ENCODE assay signal across 8 mouse cellular contexts in the genomic region with DNA sequence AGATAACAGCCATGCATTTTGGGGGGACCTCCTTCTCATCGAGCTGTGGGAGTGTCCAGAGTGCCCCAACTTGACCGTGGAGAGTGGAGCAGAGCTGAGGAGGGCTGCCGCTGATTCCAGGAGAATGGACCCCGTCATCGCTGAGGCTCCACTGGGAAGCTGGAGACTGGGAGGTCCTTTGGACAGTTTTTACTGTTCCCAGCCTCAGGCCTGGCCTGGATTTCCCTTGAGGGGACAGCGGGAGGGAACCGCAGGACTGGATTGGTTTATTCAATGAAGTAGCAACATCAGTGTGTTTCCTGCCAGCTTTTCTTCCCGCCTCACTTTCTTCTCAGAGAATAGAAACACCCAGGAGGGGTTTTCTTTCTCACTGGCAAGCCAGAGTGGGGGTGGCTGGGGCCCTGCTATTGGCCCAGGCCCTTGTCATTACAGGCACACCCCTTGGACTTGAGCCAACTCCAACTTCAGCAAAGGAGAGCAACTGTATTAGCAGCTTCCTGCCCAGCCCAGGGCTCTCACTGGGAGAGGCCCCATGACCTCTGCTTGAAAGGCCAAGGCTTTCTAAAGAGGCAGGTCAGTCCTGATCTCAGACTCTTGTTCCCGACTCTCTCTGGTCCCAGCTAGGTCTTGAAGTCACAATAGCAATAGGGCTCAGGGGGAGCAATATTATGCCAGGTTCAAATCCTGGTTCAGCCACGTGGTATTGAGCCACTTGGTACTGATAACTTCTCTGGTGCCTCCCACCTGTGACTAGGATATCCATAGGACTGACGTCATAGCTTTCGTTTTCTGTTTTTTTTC. TPM values are rescaled to one million over a fixed set of nuclear protein-coding genes. Genes with fewer than 3 reads are reported as not detected.
DNase-seq lines count a peak whose midpoint lies in the region; ATAC-seq and TF ChIP-seq lines count a peak whose summit lies in the region.

No protein-coding gene starts in this region.

- H3K79me2 ChIP-seq in heart, adult 2 months (replicated peaks; ENCODE audit: control insufficient read depth, insufficient read depth, low read length) = no peaks in the 10 kb centered on the region

- TF ChIP-seq CTCF in heart, adult 2 months (IDR thresholded peaks at IDR 0.05) = no peak
- no peak for TF ChIP-seq CTCF in kidney, adult 2 months (conservative IDR thresholded peaks at IDR 0.05; ENCODE audit: insufficient read depth, insufficient read length, low read depth, low read length)

- no peak for TF ChIP-seq POLR2A in heart, adult 2 months (IDR thresholded peaks at IDR 0.05; ENCODE audit: insufficient read depth, low read depth, low read length)
- TF ChIP-seq POLR2A in kidney, adult 2 months (IDR thresholded peaks at IDR 0.05; ENCODE audit: low read depth, low read length) = no peak

- peak; percentile 96 for DNase-seq in 3T3-L1 (ENCODE audit: low read depth, low spot score)
- peak; percentile 36 to 55 for DNase-seq in adrenal gland, adult 18-20 months (ENCODE audit: low spot score in 2 of 2)
- DNase-seq in embryonic facial prominence, embryonic 11.5 days (ENCODE audit: low spot score) = peak; percentile 92
- peak; percentile 84 to 91 for DNase-seq in heart, adult 2 months
- peak; percentile 95 for DNase-seq in kidney, adult 2 months
- peak; percentile 74 for DNase-seq in limb, embryonic 10.5 days (ENCODE audit: low spot score)
- peak; percentile 75 for DNase-seq in midbrain, embryonic 10.5 days (ENCODE audit: low spot score)
- DNase-seq in right cerebral cortex, postnatal 4 days = peak; percentile 65

- no peaks in the 10 kb centered on the region for H3K36me3 ChIP-seq in embryonic facial prominence, embryonic 11.5 days (replicated peaks; ENCODE audit: control insufficient read depth, insufficient read depth, low read depth, low read length)
- H3K36me3 ChIP-seq in heart, adult 2 months (ENCODE audit: control insufficient read depth, insufficient read depth, low read length) = no peaks in the 10 kb centered on the region
- no peaks in the 10 kb centered on the region for H3K36me3 ChIP-seq in kidney, adult 2 months (ENCODE audit: control insufficient read depth, insufficient read depth, low read length)
- no peaks in the 10 kb centered on the region for H3K36me3 ChIP-seq in limb, embryonic 10.5 days
- H3K36me3 ChIP-seq in midbrain, embryonic 10.5 days = no peaks in the 10 kb centered on the region

- H3K4me2 ChIP-seq in embryonic facial prominence, embryonic 11.5 days (ENCODE audit: low read depth, low read length) = 0 out of 2 replicates have a peak overlapping the region, but pooled peaks have one; percentile 2

- H3K4me3 ChIP-seq in embryonic facial prominence, embryonic 11.5 days (ENCODE audit: low read depth, low read length) = no peak overlapping the region
- H3K4me3 ChIP-seq in heart, adult 2 months = 0 out of 2 replicates have a peak overlapping the region, but pooled peaks have one; percentile 5
- no peak overlapping the region for H3K4me3 ChIP-seq in kidney, adult 2 months (ENCODE audit: insufficient read depth, low read depth, low read length)
- H3K4me3 ChIP-seq in limb, embryonic 10.5 days = peak overlapping the region; percentile 1; the same call in 1 of the 2 replicates
- peak overlapping the region; percentile 14 for H3K4me3 ChIP-seq in midbrain, embryonic 10.5 days

- no peaks in the 10 kb centered on the region for H3K27me3 ChIP-seq in embryonic facial prominence, embryonic 11.5 days (ENCODE audit: control insufficient read depth, insufficient read depth, low read length)
- H3K27me3 ChIP-seq in heart, adult 2 months (ENCODE audit: control insufficient read depth, insufficient read depth, low read length) = no peaks in the 10 kb centered on the region
- no peaks in the 10 kb centered on the region for H3K27me3 ChIP-seq in kidney, adult 2 months (replicated peaks; ENCODE audit: control insufficient read depth, insufficient read depth, low read length)
- peaks cover 9% of the 10 kb centered on the region for H3K27me3 ChIP-seq in limb, embryonic 10.5 days (ENCODE audit: low read depth, poor library complexity, severe bottlenecking)
- peaks cover 9% of the 10 kb centered on the region for H3K27me3 ChIP-seq in midbrain, embryonic 10.5 days (ENCODE audit: low read depth, poor library complexity, severe bottlenecking)

- peak; percentile 92 for ATAC-seq in embryonic facial prominence, embryonic 11.5 days (replicated peaks; ENCODE audit: insufficient number of reproducible peaks, low FRiP score, low TSS enrichment, low read depth)

- 12% methylated on average over 12 of the region's 12 CpGs for WGBS in embryonic facial prominence, embryonic 11.5 days
- 4% methylated on average over 12 of the region's 12 CpGs for WGBS in heart, adult 2 months
- WGBS in kidney, adult 2 months = 15% methylated on average over 12 of the region's 12 CpGs
- WGBS in limb, embryonic 10.5 days = 31% methylated on average over 12 of the region's 12 CpGs
- 26% methylated on average over 12 of the region's 12 CpGs for WGBS in midbrain, embryonic 10.5 days

- peak overlapping the region; percentile 57 for H3K27ac ChIP-seq in embryonic facial prominence, embryonic 11.5 days (replicated peaks; ENCODE audit: low read depth, low read length)
- H3K27ac ChIP-seq in heart, adult 2 months = peak overlapping the region; percentile 69
- peak overlapping the region; percentile 52 for H3K27ac ChIP-seq in kidney, adult 2 months (ENCODE audit: insufficient read depth, low read depth, low read length)
- peak overlapping the region; percentile 86 for H3K27ac ChIP-seq in limb, embryonic 10.5 days
- peak overlapping the region; percentile 82 for H3K27ac ChIP-seq in midbrain, embryonic 10.5 days (replicated peaks)

- intact Hi-C loops in heart, adult 2 months (cut with DNase I) = loop anchor here (5.0 kb wide), 1 partner anchor 40 kb away; no protein-coding TSS in a partner anchor

- H3K9me3 ChIP-seq in embryonic facial prominence, embryonic 11.5 days (replicated peaks; ENCODE audit: control insufficient read depth, low read length) = no peaks in the 10 kb centered on the region
- no peaks in the 10 kb centered on the region for H3K9me3 ChIP-seq in limb, embryonic 10.5 days (replicated peaks)
- no peaks in the 10 kb centered on the region for H3K9me3 ChIP-seq in midbrain, embryonic 10.5 days (replicated peaks)

- TF ChIP-seq EP300 in heart, adult 2 months (IDR thresholded peaks at IDR 0.05; ENCODE audit: insufficient read depth, low read depth, low read length) = peak; percentile 7; the same call in 1 of the 2 replicates

- H3K9ac ChIP-seq in embryonic facial prominence, embryonic 11.5 days (replicated peaks; ENCODE audit: low read length) = peak overlapping the region; percentile 5
- H3K9ac ChIP-seq in heart, adult 2 months (ENCODE audit: low read depth, low read length) = no peak overlapping the region

- H3K4me1 ChIP-seq in embryonic facial prominence, embryonic 11.5 days (ENCODE audit: control insufficient read depth, insufficient read depth, low read length) = 0 out of 2 replicates have a peak, but pooled peaks cover 4% of the 10 kb centered on the region
- peaks cover 17% of the 10 kb centered on the region for H3K4me1 ChIP-seq in heart, adult 2 months (ENCODE audit: control insufficient read depth, insufficient read depth, low read length)
- no peaks in the 10 kb centered on the region for H3K4me1 ChIP-seq in kidney, adult 2 months (ENCODE audit: control insufficient read depth, insufficient read depth, low read length)
- peaks cover 56% of the 10 kb centered on the region for H3K4me1 ChIP-seq in limb, embryonic 10.5 days
- peaks cover 52% of the 10 kb centered on the region for H3K4me1 ChIP-seq in midbrain, embryonic 10.5 days

RNA-seq across cellular contexts. Expression of a gene that starts 33.3 kb away (rescaled TPM):
- total RNA-seq in adrenal gland, adult 18-20 months (2021) = not detected
- polyA plus RNA-seq in embryonic facial prominence, embryonic 11.5 days (2014; fragmentation: Nextera tagmentation; extraction: Ambion mirVana) = 0.61 TPM in 1 of 2 replicates, not detected in the other
- total RNA-seq in heart, adult 2 months (2021) = under 1 TPM in 1 of 2 experiments, not detected in 1; 0.66 TPM
- polyA plus RNA-seq in heart, adult 2 months (2012; rRNA removed) = 0.88 TPM in 1 of 2 replicates, not detected in the other
- polyA plus RNA-seq in kidney, adult 2 months (2012; rRNA removed) = not detected in 2 replicates
- 0.33 TPM in 1 of 2 replicates, not detected in the other for polyA plus RNA-seq in limb, embryonic 10.5 days (2016; fragmentation: Nextera tagmentation; extraction: Ambion mirVana)
- 0.48 and 0.58 TPM in 2 replicates for polyA plus RNA-seq in midbrain, embryonic 10.5 days (2016; fragmentation: Nextera tagmentation; extraction: Ambion mirVana)

Comparison
In these comparisons a context has a peak if more than half of its experiments do, and no peak if none do; other contexts are left out.
1. DNase-seq: peak in every context shown above with its lines; median percentile 96 in 3T3-L1; 95 in kidney, adult 2 months; 92 in embryonic facial prominence, embryonic 11.5 days; 88 in heart, adult 2 months; 75 in midbrain, embryonic 10.5 days; 74 in limb, embryonic 10.5 days; 65 in right cerebral cortex, postnatal 4 days; 46 in adrenal gland, adult 18-20 months.
2. H3K4me3 ChIP-seq: peak in heart, adult 2 months (single experiment), limb, embryonic 10.5 days (single experiment) and midbrain, embryonic 10.5 days (single experiment); none in embryonic facial prominence, embryonic 11.5 days (single experiment) and kidney, adult 2 months (single experiment).
3. Peak in every context shown above with its lines, with median percentiles within 50 percentile points of each other: H3K27ac ChIP-seq.